Mouse (Mus musculus) bone marrow, adult 2 months (tissue): Measurements from ENCODE around the gene Hnrnph2. TPM values are rescaled to one million over a fixed set of nuclear protein-coding genes. Genes with fewer than 3 reads are reported as not detected.
A peak's percentile ranks its signal among the peaks of the same experiment; 100 is the strongest.

Source experiments
- H3K27ac ChIP-seq: fragments of 200-500 bp; 2 replicates; pipeline ENCODE4 v1.5.1; 2012; ENCODE audit warnings: low read depth, mild to moderate bottlenecking, control low read depth, inconsistent platforms, low read length; ENCODE audit not compliant: control insufficient read depth, poor library complexity, insufficient read depth
- H3K4me1 ChIP-seq: fragments of 200-500 bp; 2 replicates; pipeline ENCODE4 v1.6.1; 2011; ENCODE audit warnings: low read length; ENCODE audit not compliant: control insufficient read depth, insufficient read depth
- H3K4me3 ChIP-seq: fragments of 200-500 bp; replicated peaks from 2 replicates; pipeline ENCODE3; 2011; ENCODE audit warnings: mild to moderate bottlenecking, low read depth, low read length, control low read depth; ENCODE audit not compliant: control insufficient read depth
- CTCF ChIP-seq: fragments of 200-500 bp; IDR thresholded peaks from 2 replicates; pipeline ENCODE4 v1.5.1; 2011; ENCODE audit warnings: low read length, control low read depth; ENCODE audit not compliant: control insufficient read depth, insufficient read depth
- POLR2A ChIP-seq: fragments of 200-500 bp; IDR thresholded peaks from 2 replicates; pipeline ENCODE4 v1.6.1; 2011; ENCODE audit warnings: low read depth, mild to moderate bottlenecking, control low read depth, low read length, borderline replicate concordance; ENCODE audit not compliant: control insufficient read depth
- WGBS: fragments of 180-500 bp; shearing (Covaris S2); methylation state at CpG from one replicate; pipeline ENCODE4 v1.1.7; 2018; 5-methylcytosine and 5-hydroxymethylcytosine counted together
- polyA plus RNA-seq: library from polyadenylated mRNA; stranded (reverse); fragments of >200 nt; gene quantifications from 2 replicates; pipeline ENCODE4 v1.2.4, GENCODE M21; 2011; ENCODE audit warnings: low replicate concordance; ENCODE audit not compliant: missing spikeins, insufficient read depth, insufficient read length

Hnrnph2 gene
- polyA plus RNA-seq, 1 experiment = 50.4 TPM

GRCm38 (mm10) chrX:134582270-134582669 lies 18.7 kb upstream of the Hnrnph2 start:
- Histone ChIP-seq H3K4me1 (no peaks in the 10 kb centered on the region; the same call in 1 of the 2 replicates), H3K27ac (peak overlapping the region; percentile 83), H3K4me3 (peak overlapping the region; percentile 86)
- TF ChIP-seq CTCF = no peak
- WGBS = 12% methylated on average over 11 of the region's 11 CpGs

- WGBS = 16% methylated on average over 11 of the region's 11 CpGs
- TF ChIP-seq POLR2A = no peak
- no peak for TF ChIP-seq CTCF
Measured at GRCm38 (mm10) chrX:134582888-134583669, 17.9 kb upstream of the Hnrnph2 start, which contains the start of gene Btk. Gene Btk (minus strand): TSS chrX:134583570.

DNA sequence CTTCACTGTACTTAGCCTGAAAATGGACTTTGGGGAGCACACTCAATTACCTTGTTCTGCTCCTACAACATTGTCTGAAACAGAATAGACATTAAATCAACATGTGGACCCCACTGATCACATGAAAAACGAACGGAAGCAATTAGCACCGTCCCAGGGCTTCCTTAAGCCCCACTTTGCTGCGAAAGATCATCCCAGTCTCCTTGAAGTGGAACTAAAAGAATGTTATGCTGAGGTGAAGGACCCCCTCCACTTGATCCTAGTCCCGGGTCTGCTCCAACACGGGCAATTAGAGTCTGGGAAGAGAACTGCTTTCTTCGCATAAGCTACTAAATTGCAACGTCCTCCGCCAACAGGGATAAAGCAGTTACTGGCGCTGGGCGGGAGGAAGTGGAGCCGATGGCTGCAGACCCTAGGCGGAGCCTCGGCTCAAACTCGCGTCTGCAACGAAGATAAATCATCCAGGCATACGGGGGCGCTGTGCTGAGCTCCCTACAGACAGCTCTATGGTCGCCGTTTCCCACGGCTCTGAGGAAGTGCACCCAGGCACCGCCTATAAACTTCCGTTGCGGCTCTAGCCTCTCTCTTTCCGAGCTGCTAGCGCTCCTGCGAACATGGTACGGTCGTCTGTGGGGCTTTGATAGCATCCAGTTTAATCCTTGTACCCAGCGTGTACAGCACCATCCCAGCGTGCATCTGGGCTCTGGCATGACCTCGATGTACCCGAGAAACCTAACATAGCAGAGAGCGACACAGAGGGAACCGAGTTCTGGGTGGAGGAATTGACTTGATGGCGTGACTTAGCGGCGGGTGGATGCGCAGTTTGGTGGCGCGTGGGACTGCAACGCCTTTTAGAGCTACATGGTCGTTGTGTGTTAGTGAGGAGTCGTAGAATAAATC lies 15.6 kb upstream of the Hnrnph2 start, which contains the start of gene Rpl36a:
Rpl36a (plus strand) TSS at position 552 of the 900 bp plus-strand sequence.
- WGBS = 15% methylated on average over 45 of the region's 45 CpGs
- no peaks in the 10 kb centered on the region; the same call in 1 of the 2 replicates for H3K4me1 ChIP-seq
- H3K4me3 ChIP-seq = peak within 1 kb of the TSS; percentile 83
- TF ChIP-seq CTCF = peak; percentile 75
- peak; percentile 62; the same call in 1 of the 2 replicates for TF ChIP-seq POLR2A
- peak within 1 kb of the TSS; percentile 61 for H3K27ac ChIP-seq

More at GRCm38 (mm10) chrX:134582888-134583669, 17.9 kb upstream of the Hnrnph2 start, which contains the start of gene Btk:
- peak within 1 kb of the TSS; percentile 86 for H3K4me3 ChIP-seq
- H3K27ac ChIP-seq = peak within 1 kb of the TSS; percentile 89
- H3K4me1 ChIP-seq = no peaks in the 10 kb centered on the region; the same call in 1 of the 2 replicates

GRCm38 (mm10) chrX:134586447-134586846 lies 14.5 kb upstream of the Hnrnph2 start:
- Histone ChIP-seq H3K4me1 (no peaks in the 10 kb centered on the region), H3K27ac (no peak overlapping the region), H3K4me3 (peak overlapping the region; percentile 83)
- 26% methylated on average over 8 of the region's 8 CpGs for WGBS
- TF ChIP-seq POLR2A (no peak), CTCF (no peak)

- no peak overlapping the region for H3K27ac ChIP-seq
- WGBS = 83% methylated on average over 4 of the region's 4 CpGs
- H3K4me1 ChIP-seq = no peaks in the 10 kb centered on the region
- no peak overlapping the region for H3K4me3 ChIP-seq
- TF ChIP-seq CTCF = no peak
- TF ChIP-seq POLR2A = no peak
Measured at GRCm38 (mm10) chrX:134588261-134588660, 12.7 kb upstream of the Hnrnph2 start.

DNA sequence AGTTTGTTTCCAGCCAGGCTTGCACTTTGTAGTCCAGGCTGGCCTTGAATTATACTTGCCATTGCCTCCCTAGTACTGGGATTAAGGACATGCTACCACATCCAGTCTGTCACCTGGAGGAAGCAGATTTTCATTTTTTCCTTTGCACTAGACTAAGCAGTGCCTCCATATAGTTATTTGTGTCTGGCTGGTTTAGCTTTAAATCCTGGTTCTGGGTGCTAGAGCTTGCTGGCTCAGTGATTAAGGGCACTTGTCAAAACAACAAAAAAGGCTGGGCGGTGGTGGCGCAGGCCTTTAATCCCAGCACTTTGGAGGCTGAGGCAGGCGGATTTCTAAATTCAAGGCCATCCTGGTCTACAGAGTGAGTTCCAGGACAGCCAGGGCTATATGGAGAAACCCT lies 12.0 kb upstream of the Hnrnph2 start:
- H3K4me3 ChIP-seq = no peak overlapping the region
- 85% methylated on average over 3 of the region's 3 CpGs for WGBS
- no peak overlapping the region for H3K27ac ChIP-seq
- no peaks in the 10 kb centered on the region for H3K4me1 ChIP-seq
- TF ChIP-seq CTCF (no peak), POLR2A (no peak)

DNA sequence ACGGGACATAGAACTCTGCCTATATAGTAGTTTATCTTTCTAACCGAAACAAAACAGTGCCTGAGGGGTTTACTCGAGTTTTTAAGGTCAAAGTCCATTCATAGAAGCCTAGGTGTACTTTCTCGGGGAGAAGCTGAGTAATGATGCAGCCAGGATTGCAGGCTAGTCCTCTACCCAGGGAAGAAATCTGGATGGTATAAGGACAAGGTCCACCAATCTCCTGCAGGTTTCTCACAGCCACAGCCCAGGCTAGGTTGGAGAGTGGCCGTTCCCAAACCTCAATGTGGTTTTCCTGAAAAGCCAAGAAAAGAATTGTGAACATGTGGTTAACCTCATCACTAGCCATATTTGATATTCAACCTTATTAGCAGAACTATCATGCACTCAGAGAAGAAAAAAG lies 11.1 kb upstream of the Hnrnph2 start:
- 22% methylated on average over 5 of the region's 5 CpGs for WGBS
- Histone ChIP-seq H3K4me1 (no peaks in the 10 kb centered on the region), H3K27ac (no peak overlapping the region), H3K4me3 (no peak overlapping the region)
- TF ChIP-seq POLR2A = no peak
- no peak for TF ChIP-seq CTCF

DNA sequence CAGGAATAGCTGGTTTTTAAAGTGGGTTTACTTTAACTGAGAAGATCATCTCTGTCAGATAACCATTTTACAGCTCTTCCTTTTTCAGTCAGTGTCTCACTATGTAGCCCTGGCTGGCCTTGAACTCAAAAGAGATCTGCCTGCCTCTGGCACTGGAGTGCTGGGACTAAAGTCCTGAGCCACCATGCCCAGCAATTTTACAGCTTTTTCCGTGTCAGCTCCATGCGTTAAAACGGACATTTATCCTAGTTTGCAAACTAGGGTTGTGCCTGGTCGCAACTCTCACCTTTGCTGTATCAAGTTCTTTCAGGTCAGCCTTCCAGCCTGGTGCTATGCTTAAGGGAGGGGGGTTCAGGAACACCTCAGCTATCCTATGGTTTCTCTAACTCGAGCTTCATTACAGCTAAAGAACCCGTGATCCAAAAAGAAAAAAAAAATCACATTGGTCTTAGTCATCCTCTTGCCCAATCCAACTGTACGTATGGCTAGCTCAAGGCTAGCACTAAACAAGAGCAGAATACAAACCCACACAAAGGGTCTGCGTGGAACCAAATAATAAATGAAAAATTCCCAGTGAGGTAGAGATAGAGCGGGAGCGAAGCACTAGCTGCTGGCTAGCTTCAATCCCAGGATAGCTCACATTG lies 935 bp upstream of the Hnrnph2 start:
- Histone ChIP-seq H3K4me3 (peak overlapping the region; percentile 86), H3K27ac (peak overlapping the region; percentile 78), H3K4me1 (no peaks in the 10 kb centered on the region; the same call in 1 of the 2 replicates)
- 25% methylated on average over 10 of the region's 10 CpGs for WGBS
- no peak for TF ChIP-seq POLR2A
- TF ChIP-seq CTCF = no peak
